Mouse (Mus musculus) cerebellum, adult 2 months (tissue): Measurements from ENCODE around the gene Ifit1bl1.

ENCODE experiments used
- CTCF ChIP-seq: fragments of 200-500 bp; IDR thresholded peaks from 2 replicates; pipeline ENCODE4 v1.5.1; 2011; ENCODE audit warnings: low read depth, mild to moderate bottlenecking, control low read depth, low read length, moderate library complexity, borderline replicate concordance; ENCODE audit not compliant: insufficient read depth
- POLR2A ChIP-seq: fragments of 200-500 bp; IDR thresholded peaks from 2 replicates; pipeline ENCODE4 v1.6.1; 2011; ENCODE audit warnings: low read length, control low read depth, borderline replicate concordance; ENCODE audit not compliant: insufficient read depth

GRCm38 (mm10) chr19:34650276-34650675, 48.5 kb upstream of the Ifit1bl1 start:
- TF ChIP-seq CTCF, result no peak
- no peak for TF ChIP-seq POLR2A
